Mouse (Mus musculus) frontal cortex, postnatal 36 days (tissue): Measurements from ENCODE around the gene Spocd1.
"Not testable (repeated sequence)": the region's sequence is repeated elsewhere in the genome, so short reads cannot be mapped to it uniquely, and the experiment has no call there.

Experiments
- DNase-seq, 2 experiments: peaks; one replicate each; pipeline ENCODE4 v3.0.0; 2022; ENCODE audit warnings: low spot score in 2 of 2

Spocd1 gene

GRCm38 (mm10) chr4:129928949-129929348 lies at the start of gene Spocd1:
TSS of gene Spocd1 (plus strand) at chr4:129929249.
- DNase-seq, result no peak

GRCm38 (mm10) chr4:129880615-129881014 lies 48.4 kb upstream of the Spocd1 start:
- no peak for DNase-seq

- no peak for DNase-seq
Observed at GRCm38 (mm10) chr4:129881661-129882060, 47.4 kb upstream of the Spocd1 start.

- peak; percentile 28 to 38 for DNase-seq
Observed at GRCm38 (mm10) chr4:129882555-129883293, 46.3 kb upstream of the Spocd1 start.

GRCm38 (mm10) chr4:129884041-129884930 lies 44.8 kb upstream of the Spocd1 start:
- DNase-seq, result peak; percentile 33 to 48

GRCm38 (mm10) chr4:129889661-129890060 lies 39.4 kb upstream of the Spocd1 start:
- no peak for DNase-seq

- DNase-seq, result no peak
Observed at GRCm38 (mm10) chr4:129890094-129890493, 39.0 kb upstream of the Spocd1 start.

GRCm38 (mm10) chr4:129894861-129895260 lies 34.2 kb upstream of the Spocd1 start:
- no peak for DNase-seq

GRCm38 (mm10) chr4:129898815-129899214 lies 30.2 kb upstream of the Spocd1 start:
- not testable (repeated sequence) for DNase-seq

- no peak for DNase-seq
Observed at GRCm38 (mm10) chr4:129902394-129902793, 26.7 kb upstream of the Spocd1 start.

- no peak for DNase-seq
Observed at GRCm38 (mm10) chr4:129903577-129903976, 25.5 kb upstream of the Spocd1 start.

- no peak for DNase-seq
Observed at GRCm38 (mm10) chr4:129905032-129905431, 24.0 kb upstream of the Spocd1 start.

GRCm38 (mm10) chr4:129906016-129906415 lies 23.0 kb upstream of the Spocd1 start:
- no peak for DNase-seq

GRCm38 (mm10) chr4:129908836-129909235 lies 20.2 kb upstream of the Spocd1 start:
- no peak for DNase-seq

- DNase-seq, result no peak
Observed at GRCm38 (mm10) chr4:129909261-129909731, 19.8 kb upstream of the Spocd1 start.

GRCm38 (mm10) chr4:129912998-129913397 lies 16.1 kb upstream of the Spocd1 start:
- DNase-seq, result no peak

GRCm38 (mm10) chr4:129913761-129914644 lies 15.0 kb upstream of the Spocd1 start:
- DNase-seq, result no peak

GRCm38 (mm10) chr4:129914686-129915085 lies 14.4 kb upstream of the Spocd1 start:
- DNase-seq, result no peak

- DNase-seq, result no peak
Observed at GRCm38 (mm10) chr4:129915349-129915988, 13.6 kb upstream of the Spocd1 start.

GRCm38 (mm10) chr4:129916159-129916558 lies 12.9 kb upstream of the Spocd1 start:
- DNase-seq, result no peak

GRCm38 (mm10) chr4:129917016-129917603 lies 11.9 kb upstream of the Spocd1 start:
- DNase-seq, result no peak
